Mouse (Mus musculus) ES-CJ7 (cell line): ENCODE measurements at regions not wholly inside any gene's neighbourhood (a gene's known extent, or its start where the extent isn't known, plus 50 kb on each side); places are given as distances from the start of the nearest gene placed in this dataset.

ENCODE experiments used
- DNase-seq: peaks from one replicate; pipeline ENCODE4 v3.0.0; 2011; ENCODE audit warnings: low read depth, low spot score

- DNase-seq: peak; percentile 99
Observed at GRCm38 (mm10) chr1:17250723-17251122, 895.0 kb downstream of the Crisp4 start.

DNA sequence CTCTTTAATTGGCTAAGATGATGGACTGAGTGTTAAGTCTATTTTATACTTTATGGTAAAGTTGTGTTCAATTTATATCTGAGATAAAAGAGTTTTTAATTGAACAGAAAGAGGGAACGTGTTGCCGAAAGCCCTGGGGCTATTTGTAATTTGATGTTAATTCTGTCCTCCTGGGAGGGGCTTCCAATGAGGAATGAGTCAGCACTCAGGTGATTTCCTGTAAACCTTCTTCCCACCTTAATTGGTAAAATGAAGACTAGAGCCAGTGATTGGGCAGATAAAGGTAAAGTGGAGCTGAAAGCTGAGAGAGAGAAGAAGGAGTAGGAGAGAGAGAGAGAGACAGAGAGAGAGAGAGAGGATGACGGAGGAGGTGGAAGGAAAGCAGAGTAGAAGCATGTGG, 901.5 kb downstream of the Crisp4 start:
- DNase-seq: peak; percentile 65

DNA sequence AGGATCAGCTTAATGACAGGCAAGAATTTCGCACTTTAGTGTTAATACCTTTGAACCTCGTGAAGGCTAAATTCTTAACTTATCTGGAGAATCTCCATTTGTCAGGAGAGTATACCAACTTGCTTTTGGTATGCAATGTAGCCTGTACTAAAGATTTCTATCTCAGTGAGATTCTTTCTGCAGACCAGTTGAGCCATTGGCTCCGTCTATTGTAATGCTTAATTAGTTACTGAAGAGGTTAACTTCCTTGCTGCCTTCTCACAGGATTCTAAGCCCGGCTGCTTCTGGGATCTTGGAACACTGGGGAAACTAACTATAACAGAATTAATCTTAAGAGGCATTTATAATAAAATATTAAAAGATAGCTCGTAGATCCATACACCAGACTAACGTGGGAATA, 905.4 kb downstream of the Crisp4 start:
- DNase-seq: peak; percentile 70
